Mouse (Mus musculus): ENCODE results near the gene Tas2r135. TPM values are rescaled to one million over a fixed set of nuclear protein-coding genes. Genes with fewer than 3 reads are reported as not detected.
A peak's percentile ranks its signal among the peaks of the same experiment; 100 is the strongest.

The Tas2r135 gene
- polyA plus RNA-seq, 1 experiment from 2014 or later = not detected

- ATAC-seq (ENCODE audit: low FRiP score) = no peak
Measured at GRCm38 (mm10) chr6:42372421-42372815, 32.8 kb upstream of the Tas2r135 start.

GRCm38 (mm10) chr6:42372816-42373547 lies 32.3 kb upstream of the Tas2r135 start, which contains the start of gene Epha1:
Gene Epha1, minus strand, starts transcription at chr6:42373268.
- Histone ChIP-seq H3K9ac (peak within 1 kb of the TSS; percentile 44; the same call in 1 of the 2 replicates), H3K27ac (no peak within 1 kb of the TSS), H3K27me3 (ENCODE audit: control insufficient read depth, insufficient read depth, low read length) (peaks cover 5% of the 10 kb centered on the region; the same call in 1 of the 2 replicates), H3K4me3 (replicated peaks; ENCODE audit: low read length) (peak within 1 kb of the TSS; percentile 42), H3K36me3 (replicated peaks; ENCODE audit: control insufficient read depth, insufficient read depth) (no peaks in the 10 kb centered on the region), H3K4me2 (replicated peaks) (peak within 1 kb of the TSS; percentile 93), H3K4me1 (replicated peaks; ENCODE audit: control insufficient read depth, insufficient read depth, low read length) (peaks cover 8% of the 10 kb centered on the region), H3K9me3 (ENCODE audit: control insufficient read depth, low read length) (no peaks in the 10 kb centered on the region)
- DNase-seq (ENCODE audit: low spot score) (peak; percentile 70), ATAC-seq (ENCODE audit: low FRiP score) (peak; percentile 67; the same call in 1 of the 2 replicates)
- under 1% methylated on average over 34 of the region's 36 CpGs for WGBS

More at GRCm38 (mm10) chr6:42372421-42372815, 32.8 kb upstream of the Tas2r135 start:
- no peaks in the 10 kb centered on the region for H3K9me3 ChIP-seq (ENCODE audit: control insufficient read depth, low read length)
- H3K4me2 ChIP-seq (replicated peaks) = peak overlapping the region; percentile 93
- no peak overlapping the region for H3K27ac ChIP-seq
- 0 out of 2 replicates have a peak overlapping the region, but pooled peaks have one; percentile 42 for H3K4me3 ChIP-seq (replicated peaks; ENCODE audit: low read length)
- peaks cover 5% of the 10 kb centered on the region; the same call in 1 of the 2 replicates for H3K27me3 ChIP-seq (ENCODE audit: control insufficient read depth, insufficient read depth, low read length)
- WGBS = 23% methylated on average over 9 of the region's 9 CpGs
- no peak overlapping the region for H3K9ac ChIP-seq
- peaks cover 8% of the 10 kb centered on the region for H3K4me1 ChIP-seq (replicated peaks; ENCODE audit: control insufficient read depth, insufficient read depth, low read length)
- no peaks in the 10 kb centered on the region for H3K36me3 ChIP-seq (replicated peaks; ENCODE audit: control insufficient read depth, insufficient read depth)
- DNase-seq (ENCODE audit: low spot score) = no peak

- Histone ChIP-seq H3K4me3 (replicated peaks; ENCODE audit: low read length) (peak overlapping the region; percentile 42), H3K27me3 (ENCODE audit: control insufficient read depth, insufficient read depth, low read length) (peaks cover 5% of the 10 kb centered on the region; the same call in 1 of the 2 replicates), H3K9me3 (ENCODE audit: control insufficient read depth, low read length) (no peaks in the 10 kb centered on the region), H3K9ac (peak overlapping the region; percentile 44; the same call in 1 of the 2 replicates), H3K4me1 (replicated peaks; ENCODE audit: control insufficient read depth, insufficient read depth, low read length) (peaks cover 8% of the 10 kb centered on the region), H3K27ac (no peak overlapping the region), H3K36me3 (replicated peaks; ENCODE audit: control insufficient read depth, insufficient read depth) (no peaks in the 10 kb centered on the region), H3K4me2 (replicated peaks) (peak overlapping the region; percentile 93)
- ATAC-seq (ENCODE audit: low FRiP score) = no peak
- no peak for DNase-seq (ENCODE audit: low spot score)
- 39% methylated on average over 7 of the region's 7 CpGs for WGBS
Measured at GRCm38 (mm10) chr6:42373669-42374430, 31.4 kb upstream of the Tas2r135 start.

- H3K36me3 ChIP-seq (replicated peaks; ENCODE audit: control insufficient read depth, insufficient read depth) = no peaks in the 10 kb centered on the region
- no peaks in the 10 kb centered on the region for H3K9me3 ChIP-seq (ENCODE audit: control insufficient read depth, low read length)
- no peak overlapping the region for H3K4me2 ChIP-seq (replicated peaks)
- no peak overlapping the region for H3K9ac ChIP-seq
- ATAC-seq (ENCODE audit: low FRiP score) (no peak), DNase-seq (ENCODE audit: low spot score) (no peak)
- H3K27me3 ChIP-seq (ENCODE audit: control insufficient read depth, insufficient read depth, low read length) = peaks cover 5% of the 10 kb centered on the region; the same call in 1 of the 2 replicates
- WGBS = 81% methylated on average over 4 of the region's 4 CpGs
- peaks cover 8% of the 10 kb centered on the region for H3K4me1 ChIP-seq (replicated peaks; ENCODE audit: control insufficient read depth, insufficient read depth, low read length)
- no peak overlapping the region for H3K4me3 ChIP-seq (replicated peaks; ENCODE audit: low read length)
- H3K27ac ChIP-seq = no peak overlapping the region
Measured at GRCm38 (mm10) chr6:42374701-42375100, 30.5 kb upstream of the Tas2r135 start.

GRCm38 (mm10) chr6:42375131-42375530 lies 30.1 kb upstream of the Tas2r135 start:
- WGBS = 93% methylated on average over 2 of the region's 2 CpGs
- Histone ChIP-seq H3K4me3 (replicated peaks; ENCODE audit: low read length) (no peak overlapping the region), H3K9me3 (ENCODE audit: control insufficient read depth, low read length) (no peaks in the 10 kb centered on the region), H3K4me1 (replicated peaks; ENCODE audit: control insufficient read depth, insufficient read depth, low read length) (peaks cover 8% of the 10 kb centered on the region), H3K36me3 (replicated peaks; ENCODE audit: control insufficient read depth, insufficient read depth) (no peaks in the 10 kb centered on the region), H3K9ac (no peak overlapping the region), H3K27ac (no peak overlapping the region), H3K27me3 (ENCODE audit: control insufficient read depth, insufficient read depth, low read length) (peaks cover 5% of the 10 kb centered on the region; the same call in 1 of the 2 replicates), H3K4me2 (replicated peaks) (no peak overlapping the region)
- no peak for ATAC-seq (ENCODE audit: low FRiP score)
- no peak for DNase-seq (ENCODE audit: low spot score)

- no peak overlapping the region for H3K4me3 ChIP-seq (replicated peaks; ENCODE audit: low read length)
- peaks cover 8% of the 10 kb centered on the region for H3K4me1 ChIP-seq (replicated peaks; ENCODE audit: control insufficient read depth, insufficient read depth, low read length)
- H3K9ac ChIP-seq = no peak overlapping the region
- no peak overlapping the region for H3K27ac ChIP-seq
- H3K9me3 ChIP-seq (ENCODE audit: control insufficient read depth, low read length) = no peaks in the 10 kb centered on the region
- DNase-seq (ENCODE audit: low spot score) (no peak), ATAC-seq (ENCODE audit: low FRiP score) (no peak)
- no peak overlapping the region for H3K4me2 ChIP-seq (replicated peaks)
- H3K36me3 ChIP-seq (replicated peaks; ENCODE audit: control insufficient read depth, insufficient read depth) = no peaks in the 10 kb centered on the region
- WGBS = 47% methylated on average over 4 of the region's 4 CpGs
- H3K27me3 ChIP-seq (ENCODE audit: control insufficient read depth, insufficient read depth, low read length) = peaks cover 5% of the 10 kb centered on the region; the same call in 1 of the 2 replicates
Measured at GRCm38 (mm10) chr6:42376016-42376415, 29.2 kb upstream of the Tas2r135 start.

GRCm38 (mm10) chr6:42376504-42377019 lies 28.7 kb upstream of the Tas2r135 start:
- 91% methylated on average over 6 of the region's 6 CpGs for WGBS
- Histone ChIP-seq H3K4me2 (replicated peaks) (no peak overlapping the region), H3K4me1 (replicated peaks; ENCODE audit: control insufficient read depth, insufficient read depth, low read length) (peaks cover 8% of the 10 kb centered on the region), H3K27ac (no peak overlapping the region), H3K36me3 (replicated peaks; ENCODE audit: control insufficient read depth, insufficient read depth) (no peaks in the 10 kb centered on the region), H3K9me3 (ENCODE audit: control insufficient read depth, low read length) (no peaks in the 10 kb centered on the region), H3K9ac (no peak overlapping the region), H3K4me3 (replicated peaks; ENCODE audit: low read length) (no peak overlapping the region), H3K27me3 (ENCODE audit: control insufficient read depth, insufficient read depth, low read length) (peaks cover 5% of the 10 kb centered on the region; the same call in 1 of the 2 replicates)
- DNase-seq (ENCODE audit: low spot score) (no peak), ATAC-seq (ENCODE audit: low FRiP score) (no peak)

- Histone ChIP-seq H3K4me1 (replicated peaks; ENCODE audit: control insufficient read depth, insufficient read depth, low read length) (peaks cover 8% of the 10 kb centered on the region), H3K27ac (no peak overlapping the region), H3K4me3 (replicated peaks; ENCODE audit: low read length) (no peak overlapping the region), H3K9ac (no peak overlapping the region), H3K4me2 (replicated peaks) (no peak overlapping the region), H3K27me3 (ENCODE audit: control insufficient read depth, insufficient read depth, low read length) (peaks cover 5% of the 10 kb centered on the region; the same call in 1 of the 2 replicates), H3K36me3 (replicated peaks; ENCODE audit: control insufficient read depth, insufficient read depth) (no peaks in the 10 kb centered on the region), H3K9me3 (ENCODE audit: control insufficient read depth, low read length) (no peaks in the 10 kb centered on the region)
- ATAC-seq (ENCODE audit: low FRiP score) = no peak
- no peak for DNase-seq (ENCODE audit: low spot score)
- 76% methylated on average over 5 of the region's 5 CpGs for WGBS
Measured at GRCm38 (mm10) chr6:42377280-42377679, 28.0 kb upstream of the Tas2r135 start.

- ATAC-seq (ENCODE audit: low FRiP score) = no peak
- WGBS = 50% methylated on average over 3 of the region's 3 CpGs
- no peaks in the 10 kb centered on the region for H3K4me1 ChIP-seq (replicated peaks; ENCODE audit: control insufficient read depth, insufficient read depth, low read length)
- DNase-seq (ENCODE audit: low spot score) = no peak
- no peak overlapping the region for H3K4me2 ChIP-seq (replicated peaks)
- H3K4me3 ChIP-seq (replicated peaks; ENCODE audit: low read length) = no peak overlapping the region
- H3K9ac ChIP-seq = no peak overlapping the region
- H3K27ac ChIP-seq = no peak overlapping the region
- no peaks in the 10 kb centered on the region for H3K9me3 ChIP-seq (ENCODE audit: control insufficient read depth, low read length)
- H3K27me3 ChIP-seq (ENCODE audit: control insufficient read depth, insufficient read depth, low read length) = no peaks in the 10 kb centered on the region
- no peaks in the 10 kb centered on the region for H3K36me3 ChIP-seq (replicated peaks; ENCODE audit: control insufficient read depth, insufficient read depth)
Measured at GRCm38 (mm10) chr6:42379551-42379950, 25.7 kb upstream of the Tas2r135 start.
